Mouse (Mus musculus) hindbrain, embryonic 11.5 days (tissue): Measurements from ENCODE around the gene Smim14. TPM values are rescaled to one million over a fixed set of nuclear protein-coding genes. Genes with fewer than 3 reads are reported as not detected.

Experiments used
- ATAC-seq: fragments of 200-750 bp; cut with Nextera tagmentation; 2 replicates; pipeline ENCODE4 v1.8.0; 2017; ENCODE audit warnings: mild to moderate bottlenecking, moderate TSS enrichment, moderate library complexity; ENCODE audit not compliant: low FRiP score
- DNase-seq: peaks from one replicate; pipeline ENCODE4 v3.0.0-alpha.2; 2015; ENCODE audit warnings: low spot score
- H3K27ac ChIP-seq: fragments of 300-500 bp; sonication (generic); 2 replicates; pipeline ENCODE4 v1.5.1; 2014; ENCODE audit warnings: mild to moderate bottlenecking, low read depth, low read length
- H3K27me3 ChIP-seq: fragments of 300-500 bp; sonication (generic); 2 replicates; pipeline ENCODE4 v1.6.1; 2014; ENCODE audit warnings: mild to moderate bottlenecking, low read length, moderate library complexity, mixed read lengths; ENCODE audit not compliant: control insufficient read depth, insufficient read depth
- H3K36me3 ChIP-seq: fragments of 300-500 bp; sonication (generic); 2 replicates; pipeline ENCODE4 v1.6.1; 2014; ENCODE audit warnings: mild to moderate bottlenecking, low read length, moderate library complexity, mixed read lengths; ENCODE audit not compliant: control insufficient read depth, insufficient read depth
- H3K4me1 ChIP-seq: fragments of 300-500 bp; sonication (generic); replicated peaks from 2 replicates; pipeline ENCODE4 v1.6.1; 2014; ENCODE audit warnings: low read length, mixed read lengths; ENCODE audit not compliant: control insufficient read depth, insufficient read depth
- H3K4me2 ChIP-seq: fragments of 300-500 bp; sonication (generic); replicated peaks from 2 replicates; pipeline ENCODE4 v1.6.1; 2014; ENCODE audit warnings: mild to moderate bottlenecking, low read depth, low read length
- H3K4me3 ChIP-seq: fragments of 300-500 bp; sonication (generic); 2 replicates; pipeline ENCODE4 v1.5.1; 2014; ENCODE audit warnings: low read depth, low read length
- H3K9ac ChIP-seq: fragments of 300-500 bp; sonication (generic); 2 replicates; pipeline ENCODE4 v1.6.1; 2014; ENCODE audit warnings: low read depth, low read length
- H3K9me3 ChIP-seq: fragments of 300-500 bp; sonication (generic); 2 replicates; pipeline ENCODE4 v1.6.1; 2016; ENCODE audit warnings: low read length; ENCODE audit not compliant: control insufficient read depth
- WGBS: fragments of 180-500 bp; shearing (Covaris S2); extraction: QIAGEN DNeasy Blood & Tissue Kit; methylation state at CpG from one replicate; pipeline ENCODE4 v1.1.7; 2014; 5-methylcytosine and 5-hydroxymethylcytosine counted together
- polyA plus RNA-seq: library from polyadenylated mRNA; unstranded; fragments of >200 nt; fragmentation: Nextera tagmentation; extraction: Ambion mirVana; gene quantifications from 2 replicates; pipeline ENCODE4 v1.2.1, GENCODE M21; 2014

The Smim14 gene
- polyA plus RNA-seq, 1 experiment from 2014 or later = 109 TPM

- Histone ChIP-seq H3K9me3 (no peaks in the 10 kb centered on the region), H3K4me3 (no peak overlapping the region), H3K4me2 (no peak overlapping the region), H3K27ac (no peak overlapping the region), H3K27me3 (no peaks in the 10 kb centered on the region), H3K36me3 (no peaks in the 10 kb centered on the region), H3K9ac (no peak overlapping the region), H3K4me1 (no peaks in the 10 kb centered on the region)
- WGBS = 95% methylated on average over 3 of the region's 3 CpGs
- no peak for ATAC-seq
- no peak for DNase-seq
Observed at GRCm38 (mm10) chr5:65459454-65459853, 77.5 kb downstream of the Smim14 start.

DNA sequence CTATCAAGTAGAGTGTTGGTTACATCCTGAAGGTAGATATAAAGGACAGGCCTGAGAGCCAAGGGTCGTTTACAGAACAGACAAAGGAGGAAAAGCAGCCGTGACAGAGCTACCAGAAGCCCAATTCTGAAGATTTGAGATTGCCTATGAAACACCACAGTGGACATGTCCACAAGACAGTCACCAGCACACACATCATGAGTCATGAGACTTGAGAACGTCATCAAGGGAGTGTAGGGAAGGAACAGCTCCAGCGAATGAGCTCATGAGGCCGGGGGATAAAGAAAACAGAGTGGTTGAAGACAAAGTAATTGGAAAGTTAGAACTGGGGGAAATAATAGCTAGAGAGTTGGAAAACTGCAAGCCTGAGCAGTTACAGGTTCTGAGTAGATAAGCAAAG, 79.1 kb downstream of the Smim14 start:
- Histone ChIP-seq H3K9ac (no peak overlapping the region), H3K9me3 (no peaks in the 10 kb centered on the region), H3K36me3 (no peaks in the 10 kb centered on the region), H3K4me1 (no peaks in the 10 kb centered on the region), H3K27me3 (no peaks in the 10 kb centered on the region), H3K27ac (no peak overlapping the region), H3K4me2 (no peak overlapping the region), H3K4me3 (no peak overlapping the region)
- no peak for DNase-seq
- 81% methylated on average over 5 of the region's 5 CpGs for WGBS
- ATAC-seq = no peak

- Histone ChIP-seq H3K9ac (no peak overlapping the region), H3K36me3 (no peaks in the 10 kb centered on the region), H3K4me1 (no peaks in the 10 kb centered on the region), H3K9me3 (no peaks in the 10 kb centered on the region), H3K4me3 (no peak overlapping the region), H3K27me3 (no peaks in the 10 kb centered on the region), H3K4me2 (no peak overlapping the region), H3K27ac (no peak overlapping the region)
- no peak for ATAC-seq
- 70% methylated on average over 7 of the region's 7 CpGs for WGBS
- DNase-seq = no peak
Observed at GRCm38 (mm10) chr5:65457086-65457827, 79.7 kb downstream of the Smim14 start.

DNA sequence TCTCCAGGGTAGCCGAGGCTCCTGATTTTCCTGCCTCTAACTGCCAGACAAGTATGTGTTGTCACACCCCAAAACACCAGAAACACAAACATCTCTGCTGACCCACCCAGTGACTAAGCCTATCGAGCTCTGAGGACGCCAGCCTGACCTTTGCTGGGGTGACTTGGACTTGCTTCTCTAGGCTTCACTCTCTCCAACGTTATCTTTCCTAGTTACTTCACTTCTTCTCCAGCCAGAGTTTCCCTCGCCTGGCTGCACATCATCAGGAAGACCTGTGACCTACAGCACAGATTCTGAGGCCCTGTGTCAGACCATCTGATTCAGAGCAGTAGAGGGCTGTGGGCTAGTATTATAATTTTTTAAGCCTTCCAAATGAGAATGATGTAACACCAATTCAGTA, 82.2 kb downstream of the Smim14 start:
- Histone ChIP-seq H3K4me3 (no peak overlapping the region), H3K9me3 (no peaks in the 10 kb centered on the region), H3K4me1 (no peaks in the 10 kb centered on the region), H3K36me3 (no peaks in the 10 kb centered on the region), H3K27me3 (no peaks in the 10 kb centered on the region), H3K9ac (no peak overlapping the region), H3K4me2 (no peak overlapping the region), H3K27ac (no peak overlapping the region)
- DNase-seq = no peak
- 69% methylated on average over 5 of the region's 5 CpGs for WGBS
- ATAC-seq = no peak

DNA sequence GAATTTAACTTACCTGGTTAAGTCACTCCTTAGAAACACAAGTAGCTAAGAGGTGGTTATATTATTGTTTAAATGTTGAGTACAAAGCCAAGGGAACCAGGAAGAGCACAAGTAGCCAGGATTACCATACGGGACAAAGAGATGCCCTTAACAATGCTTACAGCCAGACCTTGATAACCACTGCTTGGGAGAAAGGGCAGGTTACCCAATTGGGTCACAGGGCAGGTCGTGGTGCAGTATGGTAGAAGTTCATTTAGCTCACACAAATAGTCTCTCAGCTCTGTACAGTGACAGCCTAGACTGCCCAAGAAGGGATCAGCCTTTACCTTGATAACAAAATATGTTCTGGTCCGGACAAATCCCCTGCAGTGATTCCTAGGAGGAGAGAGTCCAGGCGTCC, 88.0 kb downstream of the Smim14 start:
- DNase-seq = no peak
- Histone ChIP-seq H3K4me3 (no peak overlapping the region), H3K27ac (no peak overlapping the region), H3K27me3 (no peaks in the 10 kb centered on the region), H3K4me2 (no peak overlapping the region), H3K9me3 (no peaks in the 10 kb centered on the region), H3K36me3 (no peaks in the 10 kb centered on the region), H3K4me1 (no peaks in the 10 kb centered on the region), H3K9ac (no peak overlapping the region)
- no peak for ATAC-seq
- 75% methylated on average over 4 of the region's 4 CpGs for WGBS

DNA sequence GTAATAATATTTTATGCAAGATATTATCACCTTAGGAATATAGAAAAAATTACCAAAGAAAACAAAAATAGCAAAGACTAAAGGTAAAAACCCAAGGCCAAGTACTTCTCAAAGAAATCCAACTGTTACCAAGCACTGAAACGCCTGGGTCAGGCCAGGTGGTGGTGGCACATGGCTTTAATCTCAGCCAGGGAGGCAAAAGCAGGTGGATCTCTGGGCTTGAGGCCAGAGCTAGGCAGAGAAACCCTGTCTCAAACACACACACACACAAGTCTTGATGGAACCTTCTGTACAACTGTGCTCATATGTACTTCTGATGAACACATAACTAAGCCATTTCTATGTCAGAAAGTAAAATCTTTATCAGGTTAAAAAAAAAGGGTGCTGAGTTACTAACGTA, 89.2 kb downstream of the Smim14 start:
- no peak overlapping the region for H3K4me2 ChIP-seq
- ATAC-seq = no peak
- H3K27me3 ChIP-seq = no peaks in the 10 kb centered on the region
- DNase-seq = no peak
- no peak overlapping the region for H3K4me3 ChIP-seq
- no peak overlapping the region for H3K9ac ChIP-seq
- H3K27ac ChIP-seq = no peak overlapping the region
- H3K4me1 ChIP-seq = no peaks in the 10 kb centered on the region
- no peaks in the 10 kb centered on the region for H3K36me3 ChIP-seq
- H3K9me3 ChIP-seq = no peaks in the 10 kb centered on the region
- WGBS = 86% methylated on average over 2 of the region's 2 CpGs

DNA sequence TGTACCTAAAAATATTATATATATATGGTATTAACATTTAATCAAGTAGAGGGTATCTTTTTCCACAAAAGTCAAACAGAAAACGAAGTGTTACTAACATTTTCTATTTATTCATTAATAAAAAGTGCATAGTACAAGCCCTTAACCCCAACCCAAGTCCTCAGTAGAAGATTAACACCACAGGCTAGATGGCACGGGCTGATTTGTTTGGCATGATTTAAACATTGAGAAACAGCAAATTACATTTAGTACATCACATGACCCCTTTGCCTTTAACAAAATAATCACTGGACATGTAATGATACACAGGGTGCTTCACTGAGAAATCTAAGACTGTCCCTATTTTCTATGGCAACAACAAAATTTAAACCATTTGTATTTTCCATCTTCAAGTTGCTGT, 90.2 kb downstream of the Smim14 start:
- Histone ChIP-seq H3K36me3 (no peaks in the 10 kb centered on the region), H3K27ac (no peak overlapping the region), H3K9me3 (no peaks in the 10 kb centered on the region), H3K9ac (no peak overlapping the region), H3K27me3 (no peaks in the 10 kb centered on the region), H3K4me2 (no peak overlapping the region), H3K4me1 (no peaks in the 10 kb centered on the region), H3K4me3 (no peak overlapping the region)
- ATAC-seq (no peak), DNase-seq (no peak)
- 96% methylated on average over 2 of the region's 2 CpGs for WGBS

- DNase-seq (no peak), ATAC-seq (no peak)
- Histone ChIP-seq H3K36me3 (no peaks in the 10 kb centered on the region), H3K9ac (no peak overlapping the region), H3K4me1 (no peaks in the 10 kb centered on the region), H3K4me2 (no peak overlapping the region), H3K9me3 (no peaks in the 10 kb centered on the region), H3K27ac (no peak overlapping the region), H3K4me3 (no peak overlapping the region), H3K27me3 (no peaks in the 10 kb centered on the region)
- WGBS = 80% methylated on average over 3 of the region's 6 CpGs
Observed at GRCm38 (mm10) chr5:65444981-65445380, 92.0 kb downstream of the Smim14 start.

GRCm38 (mm10) chr5:65438041-65438440, 98.9 kb downstream of the Smim14 start:
- DNase-seq (no peak), ATAC-seq (no peak)
- H3K9ac ChIP-seq = no peak overlapping the region
- H3K4me3 ChIP-seq = no peak overlapping the region
- H3K4me1 ChIP-seq = no peaks in the 10 kb centered on the region
- H3K36me3 ChIP-seq = no peaks in the 10 kb centered on the region
- no peaks in the 10 kb centered on the region for H3K9me3 ChIP-seq
- no peaks in the 10 kb centered on the region for H3K27me3 ChIP-seq
- no peak overlapping the region for H3K4me2 ChIP-seq
- H3K27ac ChIP-seq = no peak overlapping the region
